Mouse (Mus musculus) heart, embryonic 15.5 days (tissue): ENCODE measurements around the gene Cbarp. TPM values are rescaled to one million over a fixed set of nuclear protein-coding genes. Genes with fewer than 3 reads are reported as not detected.

Experiments
- ATAC-seq: fragments of 200-750 bp; cut with Nextera tagmentation; replicated peaks from 2 replicates; pipeline ENCODE4 v1.8.0; 2017; ENCODE audit warnings: low read depth, moderate TSS enrichment; ENCODE audit not compliant: insufficient number of reproducible peaks, insufficient read depth, low FRiP score
- H3K27ac ChIP-seq: fragments of 300-500 bp; sonication (generic); 2 replicates; pipeline ENCODE4 v1.5.1; 2015; ENCODE audit warnings: mild to moderate bottlenecking, inconsistent platforms
- H3K27me3 ChIP-seq: fragments of 300-500 bp; sonication (generic); 2 replicates; pipeline ENCODE4 v1.6.1; 2015; ENCODE audit warnings: inconsistent platforms
- H3K36me3 ChIP-seq: fragments of 300-500 bp; sonication (generic); 2 replicates; pipeline ENCODE4 v1.6.1; 2015; ENCODE audit warnings: mild to moderate bottlenecking, inconsistent platforms
- H3K4me1 ChIP-seq: fragments of 300-500 bp; sonication (generic); replicated peaks from 2 replicates; pipeline ENCODE4 v1.6.1; 2015; ENCODE audit warnings: inconsistent platforms
- H3K4me2 ChIP-seq: fragments of 300-500 bp; sonication (generic); 2 replicates; pipeline ENCODE4 v1.6.1; 2015; ENCODE audit warnings: inconsistent platforms, mild to moderate bottlenecking, moderate library complexity
- H3K4me3 ChIP-seq: fragments of 300-500 bp; sonication (generic); 2 replicates; pipeline ENCODE4 v1.5.1; 2015; ENCODE audit warnings: mild to moderate bottlenecking, inconsistent platforms
- H3K9ac ChIP-seq: fragments of 300-500 bp; sonication (generic); 2 replicates; pipeline ENCODE4 v1.6.1; 2015; ENCODE audit warnings: mild to moderate bottlenecking, inconsistent platforms
- H3K9me3 ChIP-seq: fragments of 300-500 bp; sonication (generic); replicated peaks from 2 replicates; pipeline ENCODE4 v1.6.1; 2016; ENCODE audit warnings: inconsistent platforms
- WGBS: fragments of 180-500 bp; shearing (Covaris S2); methylation state at CpG from one replicate; pipeline ENCODE4 v1.1.7; 2015; ENCODE audit warnings: mixed read lengths; 5-methylcytosine and 5-hydroxymethylcytosine counted together
- polyA plus RNA-seq: library from polyadenylated mRNA; unstranded; fragments of >200 nt; fragmentation: Nextera tagmentation; extraction: Ambion mirVana; gene quantifications from 2 replicates; pipeline ENCODE4 v1.2.1, GENCODE M21; 2015

Gene Cbarp
- polyA plus RNA-seq, 1 experiment from 2014 or later = 1.7 TPM

GRCm38 (mm10) chr10:80147719-80148601 is 7.3 kb upstream of the Cbarp start, which contains the start of gene Midn:
Gene Midn (plus strand): TSS chr10:80148272.
- Histone ChIP-seq H3K4me2 (peak within 1 kb of the TSS; percentile 80), H3K4me1 (peaks cover 66% of the 10 kb centered on the region), H3K27ac (peak within 1 kb of the TSS; percentile 100), H3K36me3 (peaks cover 40% of the 10 kb centered on the region), H3K9me3 (no peaks in the 10 kb centered on the region), H3K4me3 (peak within 1 kb of the TSS; percentile 76), H3K27me3 (no peaks in the 10 kb centered on the region), H3K9ac (peak within 1 kb of the TSS; percentile 86)
- WGBS = under 1% methylated on average over 40 of the region's 42 CpGs
- ATAC-seq = peak; percentile 51

- H3K27me3 ChIP-seq = no peaks in the 10 kb centered on the region
- ATAC-seq = no peak
These were observed 6.6 kb upstream of the Cbarp start for GRCm38 (mm10) chr10:80147146-80147718.

DNA sequence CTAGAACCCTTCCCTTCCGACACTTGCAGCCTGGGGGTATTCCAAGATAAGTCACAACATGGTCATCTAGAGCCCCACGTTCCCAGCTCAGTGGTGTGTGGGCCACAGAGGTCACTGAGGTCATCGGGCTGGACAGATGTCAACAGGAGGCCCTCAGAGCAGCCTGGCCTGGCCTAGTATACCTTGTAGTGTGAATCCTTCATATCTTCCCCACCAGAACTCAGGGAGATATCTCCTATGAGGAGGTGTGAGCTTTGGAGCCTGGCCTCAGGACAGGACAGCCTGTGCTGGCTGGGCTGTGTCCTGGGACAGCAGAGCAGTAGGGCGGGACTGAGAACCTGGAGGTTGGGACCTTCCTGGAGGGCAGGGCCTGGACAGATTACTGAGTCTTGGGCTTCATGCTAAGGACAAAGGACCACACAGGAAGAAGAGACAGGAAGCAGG is 6.0 kb upstream of the Cbarp start:
- H3K36me3 ChIP-seq = peaks cover 33% of the 10 kb centered on the region
- H3K4me3 ChIP-seq = no peak overlapping the region
- peak overlapping the region; percentile 80; the same call in 1 of the 2 replicates for H3K4me2 ChIP-seq
- peaks cover 60% of the 10 kb centered on the region for H3K4me1 ChIP-seq
- no peak for ATAC-seq
- H3K27ac ChIP-seq = peak overlapping the region; percentile 100
- no peaks in the 10 kb centered on the region for H3K9me3 ChIP-seq
- H3K9ac ChIP-seq = peak overlapping the region; percentile 41; the same call in 1 of the 2 replicates
- H3K27me3 ChIP-seq = no peaks in the 10 kb centered on the region
- 53% methylated on average over 4 of the region's 4 CpGs for WGBS

More at GRCm38 (mm10) chr10:80147146-80147718, 6.6 kb upstream of the Cbarp start:
- 46% methylated on average over 5 of the region's 5 CpGs for WGBS
- H3K36me3 ChIP-seq = peaks cover 35% of the 10 kb centered on the region
- peak overlapping the region; percentile 80 for H3K4me2 ChIP-seq
- H3K4me1 ChIP-seq = peaks cover 63% of the 10 kb centered on the region
- H3K9ac ChIP-seq = peak overlapping the region; percentile 86
- peak overlapping the region; percentile 100 for H3K27ac ChIP-seq
- H3K4me3 ChIP-seq = peak overlapping the region; percentile 76
- H3K9me3 ChIP-seq = no peaks in the 10 kb centered on the region

DNA sequence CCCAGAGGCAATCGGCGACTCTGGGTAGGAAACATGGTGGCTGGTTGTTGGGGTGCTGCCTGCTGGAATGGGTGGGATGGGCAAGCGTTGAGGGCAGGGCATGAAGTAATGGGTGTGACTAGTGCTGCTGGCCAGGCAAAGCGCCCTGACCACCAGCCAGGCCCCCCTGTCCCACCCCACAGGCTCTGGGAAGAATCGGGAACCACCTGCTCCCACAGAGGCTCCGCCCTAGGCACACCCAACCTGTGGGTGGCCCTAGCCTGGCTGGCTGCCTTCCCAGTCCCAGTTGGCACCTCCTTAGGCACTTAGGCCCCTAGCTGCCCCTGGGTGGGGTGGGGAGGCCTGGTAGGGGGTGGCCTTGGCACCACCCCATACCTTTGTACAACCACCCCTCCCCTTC is 5.3 kb upstream of the Cbarp start:
- no peak for ATAC-seq
- Histone ChIP-seq H3K27me3 (no peaks in the 10 kb centered on the region), H3K4me1 (peaks cover 64% of the 10 kb centered on the region), H3K4me2 (peak overlapping the region; percentile 80; the same call in 1 of the 2 replicates), H3K9ac (peak overlapping the region; percentile 41; the same call in 1 of the 2 replicates), H3K4me3 (no peak overlapping the region), H3K36me3 (peaks cover 32% of the 10 kb centered on the region), H3K9me3 (no peaks in the 10 kb centered on the region), H3K27ac (peak overlapping the region; percentile 100)
- WGBS = 80% methylated on average over 6 of the region's 6 CpGs

- Histone ChIP-seq H3K27me3 (no peaks in the 10 kb centered on the region), H3K4me1 (peaks cover 66% of the 10 kb centered on the region), H3K4me2 (0 out of 2 replicates have a peak overlapping the region, but pooled peaks have one; percentile 80), H3K9ac (peak overlapping the region; percentile 41; the same call in 1 of the 2 replicates), H3K4me3 (no peak overlapping the region), H3K27ac (peak overlapping the region; percentile 100), H3K36me3 (peaks cover 32% of the 10 kb centered on the region), H3K9me3 (no peaks in the 10 kb centered on the region)
- no peak for ATAC-seq
- WGBS = 72% methylated on average over 20 of the region's 20 CpGs
These were observed 4.5 kb upstream of the Cbarp start for GRCm38 (mm10) chr10:80144864-80145838.

- Histone ChIP-seq H3K9ac (no peak overlapping the region), H3K4me1 (peaks cover 73% of the 10 kb centered on the region), H3K27ac (no peak overlapping the region), H3K4me3 (no peak overlapping the region), H3K36me3 (peaks cover 32% of the 10 kb centered on the region), H3K9me3 (no peaks in the 10 kb centered on the region), H3K4me2 (no peak overlapping the region), H3K27me3 (no peaks in the 10 kb centered on the region)
- 87% methylated on average over 12 of the region's 12 CpGs for WGBS
- ATAC-seq = no peak
These were observed 3.5 kb upstream of the Cbarp start for GRCm38 (mm10) chr10:80144159-80144558.

DNA sequence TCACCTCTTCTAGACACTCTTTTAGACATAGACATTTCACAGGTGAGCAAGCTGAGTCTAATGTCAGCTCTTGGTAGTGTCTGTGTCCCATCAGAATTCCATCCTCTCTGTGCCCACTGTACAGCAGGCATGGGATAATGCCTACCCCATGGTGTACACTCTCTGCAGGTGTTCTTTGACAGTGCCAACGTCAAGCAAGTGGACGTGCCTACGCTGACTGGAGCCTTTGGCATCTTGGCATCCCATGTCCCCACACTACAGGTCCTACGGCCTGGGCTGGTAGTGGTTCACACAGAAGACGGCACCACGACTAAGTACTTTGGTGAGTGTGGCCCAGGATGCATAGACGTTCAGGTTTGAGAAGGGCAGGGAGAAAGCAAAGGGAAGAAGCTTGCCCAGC is 3.0 kb upstream of the Cbarp start:
- H3K9me3 ChIP-seq = no peaks in the 10 kb centered on the region
- H3K9ac ChIP-seq = no peak overlapping the region
- H3K36me3 ChIP-seq = peaks cover 32% of the 10 kb centered on the region
- WGBS = 92% methylated on average over 7 of the region's 7 CpGs
- ATAC-seq = no peak
- peaks cover 78% of the 10 kb centered on the region for H3K4me1 ChIP-seq
- 0 out of 2 replicates have a peak, but pooled peaks cover 2% of the 10 kb centered on the region for H3K27me3 ChIP-seq
- H3K27ac ChIP-seq = no peak overlapping the region
- peak overlapping the region; percentile 78; the same call in 1 of the 2 replicates for H3K4me3 ChIP-seq
- H3K4me2 ChIP-seq = peak overlapping the region; percentile 82; the same call in 1 of the 2 replicates

- ATAC-seq = no peak
- Histone ChIP-seq H3K9ac (peak overlapping the region; percentile 90), H3K27ac (peak overlapping the region; percentile 87), H3K4me3 (peak overlapping the region; percentile 78), H3K4me2 (peak overlapping the region; percentile 82), H3K4me1 (peaks cover 85% of the 10 kb centered on the region), H3K36me3 (peaks cover 32% of the 10 kb centered on the region), H3K27me3 (0 out of 2 replicates have a peak, but pooled peaks cover 9% of the 10 kb centered on the region), H3K9me3 (no peaks in the 10 kb centered on the region)
- under 1% methylated on average over 15 of the region's 15 CpGs for WGBS
These were observed 1.9 kb upstream of the Cbarp start for GRCm38 (mm10) chr10:80142530-80142925.

- Histone ChIP-seq H3K4me1 (peaks cover 85% of the 10 kb centered on the region), H3K9ac (peak overlapping the region; percentile 90), H3K9me3 (no peaks in the 10 kb centered on the region), H3K27ac (peak overlapping the region; percentile 87), H3K4me2 (peak overlapping the region; percentile 82), H3K4me3 (peak overlapping the region; percentile 78), H3K27me3 (peaks cover 14% of the 10 kb centered on the region), H3K36me3 (peaks cover 32% of the 10 kb centered on the region)
- ATAC-seq = peak; percentile 85
- WGBS = 1% methylated on average over 43 of the region's 43 CpGs
These were observed 1.3 kb upstream of the Cbarp start for GRCm38 (mm10) chr10:80141786-80142529.

DNA sequence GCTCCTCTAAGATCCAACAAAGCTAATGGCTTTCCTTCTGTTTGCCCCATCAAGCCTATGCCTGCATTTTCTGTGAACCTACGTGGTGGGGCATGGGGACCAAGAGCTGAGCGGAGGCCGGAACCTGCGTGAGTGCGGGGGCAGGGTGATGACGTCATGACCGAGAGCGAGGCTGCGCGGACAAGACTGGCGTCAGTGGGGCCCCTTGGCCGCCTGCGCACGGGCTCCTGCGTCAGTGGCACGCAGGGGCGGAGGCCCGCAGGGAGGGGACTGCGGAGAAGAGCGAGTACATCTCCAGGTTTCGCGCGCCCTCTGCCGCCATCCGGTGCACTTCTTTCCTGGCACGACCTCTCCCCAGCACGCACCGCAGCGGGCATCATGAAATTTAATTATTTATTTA is 608 bp upstream of the Cbarp start:
- Histone ChIP-seq H3K4me1 (peaks cover 85% of the 10 kb centered on the region), H3K27ac (peak overlapping the region; percentile 87), H3K36me3 (peaks cover 30% of the 10 kb centered on the region), H3K27me3 (peaks cover 20% of the 10 kb centered on the region), H3K9me3 (no peaks in the 10 kb centered on the region), H3K4me2 (peak overlapping the region; percentile 82), H3K9ac (peak overlapping the region; percentile 54), H3K4me3 (peak overlapping the region; percentile 78)
- ATAC-seq = peak; percentile 69
- WGBS = 1% methylated on average over 29 of the region's 29 CpGs
